Mouse (Mus musculus) liver, embryonic 16.5 days (tissue): ENCODE measurements around the gene Xylt2. TPM values are rescaled to one million over a fixed set of nuclear protein-coding genes. Genes with fewer than 3 reads are reported as not detected.

ENCODE experiments used
- ATAC-seq: fragments of 200-750 bp; cut with Nextera tagmentation; 2 replicates; pipeline ENCODE4 v1.8.0; 2017; ENCODE audit warnings: low read depth, mild to moderate bottlenecking, moderate number of reproducible peaks, moderate library complexity
- H3K27ac ChIP-seq: fragments of 300-500 bp; sonication (generic); 2 replicates; pipeline ENCODE4 v1.5.1; 2014; ENCODE audit warnings: mild to moderate bottlenecking, low read length
- H3K27me3 ChIP-seq: fragments of 300-500 bp; sonication (generic); 2 replicates; pipeline ENCODE4 v1.6.1; 2014; ENCODE audit warnings: low read depth, low read length, mixed read lengths; ENCODE audit not compliant: control insufficient read depth, insufficient read depth
- H3K36me3 ChIP-seq: fragments of 300-500 bp; sonication (generic); 2 replicates; pipeline ENCODE4 v1.6.1; 2014; ENCODE audit warnings: mild to moderate bottlenecking; ENCODE audit not compliant: control insufficient read depth, insufficient read depth
- H3K4me1 ChIP-seq: fragments of 300-500 bp; sonication (generic); 2 replicates; pipeline ENCODE4 v1.6.1; 2014; ENCODE audit warnings: low read depth, low read length, mixed read lengths; ENCODE audit not compliant: control insufficient read depth
- H3K4me2 ChIP-seq: fragments of 300-500 bp; sonication (generic); 2 replicates; pipeline ENCODE4 v1.6.1; 2014; ENCODE audit warnings: low read depth, low read length, mixed read lengths
- H3K4me3 ChIP-seq: fragments of 300-500 bp; sonication (generic); 2 replicates; pipeline ENCODE4 v1.5.1; 2014; ENCODE audit warnings: low read depth, mild to moderate bottlenecking, low read length
- H3K9ac ChIP-seq: fragments of 300-500 bp; sonication (generic); 2 replicates; pipeline ENCODE4 v1.6.1; 2014; ENCODE audit warnings: low read depth, low read length
- H3K9me3 ChIP-seq: fragments of 300-500 bp; sonication (generic); replicated peaks from 2 replicates; pipeline ENCODE4 v1.6.1; 2016; ENCODE audit warnings: low read length; ENCODE audit not compliant: control insufficient read depth
- WGBS: fragments of 180-500 bp; shearing (Covaris S2); extraction: QIAGEN DNeasy Blood & Tissue Kit; methylation state at CpG from one replicate; pipeline ENCODE4 v1.1.7; 2014; ENCODE audit not compliant: insufficient replicate concordance; 5-methylcytosine and 5-hydroxymethylcytosine counted together
- polyA plus RNA-seq: library from polyadenylated mRNA; unstranded; fragments of >200 nt; fragmentation: Nextera tagmentation; extraction: Ambion mirVana; gene quantifications from 2 replicates; pipeline ENCODE4 v1.2.1, GENCODE M21; 2015

Xylt2 gene
- polyA plus RNA-seq, 1 experiment from 2014 or later: 2.6 TPM

DNA sequence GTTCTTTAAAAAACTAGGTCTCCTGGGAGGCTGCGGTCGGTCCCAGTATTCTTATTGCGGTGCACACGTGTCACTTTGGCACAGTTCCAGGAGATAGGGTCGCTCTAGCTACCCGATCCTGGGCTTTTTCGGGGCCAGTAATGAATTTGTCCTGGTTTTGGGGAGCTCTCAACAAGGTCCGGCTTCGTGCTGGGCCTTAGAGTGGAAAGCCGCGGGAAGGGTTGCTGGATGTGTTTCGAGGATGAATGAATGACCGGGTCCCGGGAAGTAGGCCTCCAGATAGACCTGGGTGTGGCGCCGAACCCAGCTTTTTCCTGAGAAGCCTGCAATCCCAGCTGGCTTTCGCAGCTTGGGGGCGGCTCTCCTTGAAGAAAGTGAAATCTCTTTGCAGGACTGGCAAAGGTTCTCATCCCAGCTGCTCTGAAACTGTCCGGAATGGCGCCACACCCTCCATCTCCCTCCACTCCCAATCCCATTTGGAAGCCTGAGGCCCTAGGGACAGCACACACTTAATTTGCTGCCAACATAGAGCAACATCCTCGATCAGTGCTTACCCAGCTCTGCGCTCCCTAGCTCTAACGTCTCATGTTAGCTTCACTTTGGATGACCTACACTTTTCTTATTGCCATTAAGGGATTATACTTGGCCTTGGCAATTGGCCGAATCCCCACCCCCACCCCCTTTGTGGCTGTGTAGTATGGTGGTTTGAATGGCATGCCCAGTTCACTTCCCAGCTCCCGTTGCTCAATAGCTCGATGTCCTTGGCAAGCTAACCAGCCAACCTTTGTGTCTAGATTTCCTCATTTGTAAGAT is 46.9 kb downstream of the Xylt2 start:
- Histone ChIP-seq H3K4me3 (peak overlapping the region; percentile 97), H3K4me1 (peaks cover 7% of the 10 kb centered on the region), H3K27ac (peak overlapping the region; percentile 74), H3K4me2 (peak overlapping the region; percentile 94), H3K27me3 (no peaks in the 10 kb centered on the region), H3K36me3 (peaks cover 16% of the 10 kb centered on the region), H3K9me3 (no peaks in the 10 kb centered on the region), H3K9ac (peak overlapping the region; percentile 86)
- WGBS: 9% methylated on average over 26 of the region's 26 CpGs
- no peak; the same call in 1 of the 2 replicates for ATAC-seq

- peak; percentile 47 for ATAC-seq
- Histone ChIP-seq H3K27ac (peak overlapping the region; percentile 74), H3K4me3 (peak overlapping the region; percentile 97), H3K36me3 (peaks cover 11% of the 10 kb centered on the region), H3K4me2 (peak overlapping the region; percentile 94), H3K9ac (peak overlapping the region; percentile 86), H3K9me3 (no peaks in the 10 kb centered on the region), H3K27me3 (no peaks in the 10 kb centered on the region), H3K4me1 (peaks cover 7% of the 10 kb centered on the region)
- under 1% methylated on average over 19 of the region's 28 CpGs for WGBS
Observed at GRCm38 (mm10) chr11:94629884-94630198, 47.5 kb downstream of the Xylt2 start.

DNA sequence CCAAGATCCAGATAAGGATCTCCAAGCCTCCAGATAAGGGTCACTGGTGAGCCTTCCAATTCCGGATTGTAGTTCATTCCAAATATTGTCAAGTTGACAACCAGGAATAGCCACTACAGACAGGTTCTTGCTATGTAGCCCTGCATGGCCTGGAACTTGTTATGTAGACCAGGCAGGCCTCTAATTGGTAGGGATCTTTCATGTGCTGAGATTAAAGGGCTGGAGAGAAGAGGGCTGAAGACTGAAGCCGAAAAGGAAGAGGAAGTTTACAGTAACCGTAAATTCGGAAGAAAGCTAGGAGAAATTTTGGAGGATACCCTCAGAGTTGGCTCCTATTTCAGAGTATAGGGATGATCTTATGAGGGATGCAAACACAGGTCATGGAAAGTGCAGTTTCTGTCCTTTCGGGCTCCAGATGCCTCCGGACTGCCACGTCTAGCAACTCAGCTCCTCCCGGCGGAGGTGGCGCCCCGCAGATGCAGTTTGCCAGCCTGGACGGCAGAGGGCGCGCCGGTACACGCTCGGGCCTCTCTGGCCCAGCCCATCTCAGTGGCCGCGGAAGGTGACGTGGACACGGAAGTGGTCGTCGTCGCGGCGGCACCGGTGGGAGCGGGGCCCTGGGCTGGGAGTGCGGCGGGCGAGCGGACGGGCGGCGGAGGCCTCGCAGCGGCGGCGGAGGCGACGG is 48.0 kb downstream of the Xylt2 start, which contains the start of gene Lrrc59:
TSS of gene Lrrc59 (plus strand) at position 569 of the 685 bp plus-strand sequence.
- peak within 1 kb of the TSS; percentile 94 for H3K4me2 ChIP-seq
- H3K27me3 ChIP-seq: no peaks in the 10 kb centered on the region
- H3K36me3 ChIP-seq: peaks cover 7% of the 10 kb centered on the region
- peak; percentile 96 for ATAC-seq
- peak within 1 kb of the TSS; percentile 86 for H3K9ac ChIP-seq
- peaks cover 7% of the 10 kb centered on the region for H3K4me1 ChIP-seq
- WGBS: 2% methylated on average over 40 of the region's 41 CpGs
- H3K9me3 ChIP-seq: no peaks in the 10 kb centered on the region
- H3K27ac ChIP-seq: peak within 1 kb of the TSS; percentile 74
- H3K4me3 ChIP-seq: peak within 1 kb of the TSS; percentile 97

GRCm38 (mm10) chr11:94622162-94622561 is 55.2 kb downstream of the Xylt2 start:
- no peaks in the 10 kb centered on the region for H3K27me3 ChIP-seq
- no peak overlapping the region for H3K27ac ChIP-seq
- no peak overlapping the region for H3K4me3 ChIP-seq
- no peak overlapping the region for H3K4me2 ChIP-seq
- no peaks in the 10 kb centered on the region for H3K4me1 ChIP-seq
- no peaks in the 10 kb centered on the region for H3K9me3 ChIP-seq
- 20% methylated on average over 2 of the region's 2 CpGs for WGBS
- H3K9ac ChIP-seq: no peak overlapping the region
- no peak for ATAC-seq
- no peaks in the 10 kb centered on the region for H3K36me3 ChIP-seq

DNA sequence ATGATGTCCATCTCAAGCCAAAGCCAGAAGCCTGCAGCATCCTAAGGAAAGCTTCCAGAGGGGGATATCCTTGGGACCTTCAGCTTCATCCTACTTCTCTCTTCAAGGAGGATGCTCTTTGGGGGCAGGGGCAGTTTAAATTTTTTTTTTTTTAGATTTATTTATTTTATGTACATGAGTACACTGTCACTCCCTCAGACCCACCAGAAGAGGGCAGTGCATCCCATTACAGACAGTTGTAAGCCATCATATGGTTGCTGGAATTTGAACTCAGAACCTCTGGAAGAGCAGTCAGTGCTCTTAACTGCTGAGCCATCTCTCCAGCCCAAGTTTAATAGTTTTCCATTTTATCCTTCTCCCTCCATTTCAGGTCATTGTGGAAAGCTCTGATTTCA is 55.9 kb downstream of the Xylt2 start:
- Histone ChIP-seq H3K9me3 (no peaks in the 10 kb centered on the region), H3K4me3 (no peak overlapping the region), H3K9ac (no peak overlapping the region), H3K4me1 (no peaks in the 10 kb centered on the region), H3K27ac (no peak overlapping the region), H3K4me2 (no peak overlapping the region), H3K27me3 (no peaks in the 10 kb centered on the region), H3K36me3 (no peaks in the 10 kb centered on the region)
- ATAC-seq: no peak

DNA sequence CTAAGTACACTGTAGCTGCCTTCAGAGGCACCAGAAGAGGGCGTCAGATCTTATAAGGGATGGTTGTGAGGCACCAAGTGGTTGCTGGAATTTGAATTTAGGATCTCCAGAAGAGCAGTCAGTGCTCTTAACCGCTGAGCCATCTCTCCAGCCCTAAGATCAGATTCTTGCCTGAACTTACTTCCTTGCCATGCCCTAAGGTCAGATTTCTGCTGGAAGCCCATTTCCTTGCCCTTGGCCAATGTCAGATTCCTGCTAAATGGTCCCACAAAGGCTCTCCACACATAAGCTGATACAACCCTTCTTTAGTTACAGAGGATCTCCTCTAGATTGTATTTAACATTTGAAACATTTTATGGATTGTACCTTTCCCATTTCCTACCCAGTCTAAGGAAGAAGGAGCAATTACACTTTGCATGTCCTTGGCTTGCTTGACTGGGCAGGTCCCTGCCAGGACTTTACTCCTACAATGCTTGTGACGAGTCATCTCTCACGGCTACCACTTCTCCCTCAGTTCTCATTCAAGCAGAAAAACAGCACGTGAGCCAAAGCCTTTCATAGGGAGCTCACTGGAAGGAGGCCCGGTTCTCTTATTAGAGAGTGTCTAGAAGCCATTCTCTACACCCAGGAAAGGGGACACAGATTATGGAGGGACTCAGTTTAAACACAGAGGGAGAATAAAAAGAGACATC is 56.4 kb downstream of the Xylt2 start:
- no peak overlapping the region for H3K4me3 ChIP-seq
- ATAC-seq: no peak
- no peaks in the 10 kb centered on the region for H3K27me3 ChIP-seq
- no peak overlapping the region for H3K4me2 ChIP-seq
- no peaks in the 10 kb centered on the region for H3K36me3 ChIP-seq
- 43% methylated on average over 6 of the region's 6 CpGs for WGBS
- H3K9ac ChIP-seq: no peak overlapping the region
- H3K9me3 ChIP-seq: no peaks in the 10 kb centered on the region
- no peak overlapping the region for H3K27ac ChIP-seq
- no peaks in the 10 kb centered on the region for H3K4me1 ChIP-seq

DNA sequence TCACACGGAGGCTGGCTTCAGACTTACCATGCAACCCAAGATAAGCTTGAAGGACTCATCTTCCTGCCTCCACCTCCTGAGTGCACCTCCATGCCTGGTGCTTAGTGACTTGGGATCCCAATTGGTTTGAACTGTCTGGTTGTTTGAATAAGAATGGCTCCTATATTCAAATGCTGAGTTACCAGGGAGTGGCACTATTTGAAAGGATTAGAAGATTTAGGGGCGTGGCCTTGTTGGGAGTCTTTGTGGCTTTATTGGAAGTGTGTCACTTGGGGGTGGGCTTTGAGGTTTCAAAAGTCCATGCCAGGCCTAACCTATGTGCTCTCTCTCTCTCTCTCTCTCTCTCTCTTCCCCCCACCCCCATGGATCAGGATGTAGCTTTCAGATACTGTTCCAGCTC is 59.7 kb downstream of the Xylt2 start:
- no peaks in the 10 kb centered on the region for H3K36me3 ChIP-seq
- no peak overlapping the region for H3K9ac ChIP-seq
- 65% methylated on average over 2 of the region's 2 CpGs for WGBS
- no peak overlapping the region for H3K4me2 ChIP-seq
- H3K27me3 ChIP-seq: no peaks in the 10 kb centered on the region
- H3K4me1 ChIP-seq: no peaks in the 10 kb centered on the region
- H3K27ac ChIP-seq: no peak overlapping the region
- no peak overlapping the region for H3K4me3 ChIP-seq
- no peak for ATAC-seq
- no peaks in the 10 kb centered on the region for H3K9me3 ChIP-seq

DNA sequence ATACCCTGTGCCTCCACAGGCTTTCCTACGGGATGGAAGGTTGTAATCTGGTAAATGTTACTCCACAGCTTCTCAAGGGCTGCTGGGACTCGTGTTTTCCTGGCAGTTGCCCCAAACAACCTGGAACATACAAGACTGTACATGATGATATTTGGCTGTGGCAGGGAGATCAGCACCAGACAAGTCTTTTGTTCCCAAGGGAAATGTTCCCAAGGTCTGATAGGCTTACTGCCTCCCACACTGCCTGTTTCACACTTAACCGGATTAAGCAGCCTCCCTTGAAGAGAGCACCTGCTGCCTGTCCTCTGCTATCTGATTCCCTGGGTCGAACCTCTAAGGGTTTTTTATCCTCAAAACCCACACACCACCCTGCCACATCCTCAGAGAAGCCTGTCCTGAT is 61.8 kb downstream of the Xylt2 start:
- Histone ChIP-seq H3K9ac (no peak overlapping the region), H3K9me3 (no peaks in the 10 kb centered on the region), H3K27me3 (no peaks in the 10 kb centered on the region), H3K36me3 (no peaks in the 10 kb centered on the region), H3K27ac (no peak overlapping the region), H3K4me2 (no peak overlapping the region), H3K4me3 (no peak overlapping the region), H3K4me1 (no peaks in the 10 kb centered on the region)
- ATAC-seq: no peak
- 29% methylated on average over 4 of the region's 4 CpGs for WGBS

DNA sequence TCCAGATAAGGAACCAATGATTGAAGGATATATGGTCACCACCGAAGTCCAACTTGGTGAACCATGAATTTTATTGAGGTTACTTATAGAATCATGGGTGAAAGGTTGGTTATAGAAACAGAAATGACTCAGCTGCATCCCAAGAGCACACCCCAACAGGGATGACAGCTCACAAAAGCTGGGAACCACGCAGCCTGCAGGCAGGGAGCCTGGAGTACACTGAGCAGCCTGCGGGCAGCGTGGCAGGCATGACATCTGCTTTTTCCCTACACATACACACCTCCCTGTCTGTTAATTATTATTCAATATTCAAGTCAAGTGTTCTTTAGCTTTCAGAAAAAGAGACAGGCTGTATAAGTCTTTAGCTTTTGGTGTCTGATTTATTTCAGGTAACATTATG is 62.7 kb downstream of the Xylt2 start:
- H3K9me3 ChIP-seq: no peaks in the 10 kb centered on the region
- H3K4me3 ChIP-seq: no peak overlapping the region
- no peak overlapping the region for H3K4me2 ChIP-seq
- H3K27me3 ChIP-seq: no peaks in the 10 kb centered on the region
- no peaks in the 10 kb centered on the region for H3K36me3 ChIP-seq
- H3K4me1 ChIP-seq: no peaks in the 10 kb centered on the region
- H3K27ac ChIP-seq: no peak overlapping the region
- no peak overlapping the region for H3K9ac ChIP-seq
- WGBS: 70% methylated on average over 4 of the region's 4 CpGs
- ATAC-seq: no peak
